Mouse (Mus musculus): ENCODE data around the gene Gm49322. TPM values are rescaled to one million over a fixed set of nuclear protein-coding genes. Genes with fewer than 3 reads are reported as not detected.

Gm49322 gene
- polyA plus RNA-seq, 1 experiment from 2014 or later, result 4.8 TPM

GRCm38 (mm10) chr10:80618181-80618580, 12.4 kb downstream of the Gm49322 start:
- Histone ChIP-seq H3K27me3 (no peaks in the 10 kb centered on the region), H3K4me2 (replicated peaks) (no peak overlapping the region), H3K4me3 (replicated peaks) (no peak overlapping the region), H3K4me1 (peaks cover 8% of the 10 kb centered on the region), H3K9me3 (replicated peaks) (no peaks in the 10 kb centered on the region), H3K27ac (replicated peaks) (0 out of 2 replicates have a peak overlapping the region, but pooled peaks have one; percentile 17), H3K36me3 (peaks cover 34% of the 10 kb centered on the region), H3K9ac (no peak overlapping the region)
- ATAC-seq (ENCODE audit: insufficient number of reproducible peaks, low FRiP score, low TSS enrichment, low read depth), result no peak
- WGBS, result 72% methylated on average over 9 of the region's 9 CpGs

GRCm38 (mm10) chr10:80619465-80620244, 13.8 kb downstream of the Gm49322 start:
- no peaks in the 10 kb centered on the region for H3K9me3 ChIP-seq (replicated peaks)
- no peak overlapping the region for H3K9ac ChIP-seq
- no peak overlapping the region for H3K4me3 ChIP-seq (replicated peaks)
- no peaks in the 10 kb centered on the region for H3K27me3 ChIP-seq
- H3K27ac ChIP-seq (replicated peaks), result no peak overlapping the region
- H3K4me1 ChIP-seq, result peaks cover 22% of the 10 kb centered on the region
- no peak overlapping the region for H3K4me2 ChIP-seq (replicated peaks)
- 34% methylated on average over 8 of the region's 8 CpGs for WGBS
- no peak for ATAC-seq (ENCODE audit: insufficient number of reproducible peaks, low FRiP score, low TSS enrichment, low read depth)
- H3K36me3 ChIP-seq, result peaks cover 23% of the 10 kb centered on the region

DNA sequence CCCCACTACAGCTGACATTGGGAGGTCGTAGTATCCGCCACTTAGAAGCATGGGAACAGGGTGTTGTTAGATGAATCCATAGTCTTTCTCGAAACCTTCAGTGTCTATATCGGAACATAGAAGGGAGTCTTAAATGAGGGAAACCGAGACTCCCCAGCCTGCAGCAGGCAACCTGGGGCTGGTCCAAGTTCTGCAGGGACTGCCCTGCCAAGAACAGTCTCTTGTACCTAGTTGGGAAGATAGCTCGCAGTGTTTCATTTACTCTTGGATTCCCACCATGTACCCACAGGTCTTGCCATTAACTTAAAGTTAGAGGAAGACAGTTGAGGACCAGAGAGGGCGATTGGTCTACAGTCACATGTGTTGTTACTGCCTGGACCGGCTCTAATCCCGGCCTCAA, 14.5 kb downstream of the Gm49322 start:
- no peak overlapping the region for H3K9ac ChIP-seq
- H3K27me3 ChIP-seq, result no peaks in the 10 kb centered on the region
- H3K9me3 ChIP-seq (replicated peaks), result no peaks in the 10 kb centered on the region
- H3K4me1 ChIP-seq, result peaks cover 27% of the 10 kb centered on the region
- H3K27ac ChIP-seq (replicated peaks), result 0 out of 2 replicates have a peak overlapping the region, but pooled peaks have one; percentile 95
- H3K36me3 ChIP-seq, result peaks cover 16% of the 10 kb centered on the region
- no peak for ATAC-seq (ENCODE audit: insufficient number of reproducible peaks, low FRiP score, low TSS enrichment, low read depth)
- H3K4me2 ChIP-seq (replicated peaks), result no peak overlapping the region
- H3K4me3 ChIP-seq (replicated peaks), result no peak overlapping the region
- WGBS, result 89% methylated on average over 9 of the region's 9 CpGs

- Histone ChIP-seq H3K27ac (replicated peaks) (peak overlapping the region; percentile 95), H3K9ac (peak overlapping the region; percentile 35; the same call in 1 of the 2 replicates), H3K9me3 (replicated peaks) (no peaks in the 10 kb centered on the region), H3K36me3 (0 out of 2 replicates have a peak, but pooled peaks cover 9% of the 10 kb centered on the region), H3K4me1 (peaks cover 33% of the 10 kb centered on the region), H3K4me2 (replicated peaks) (peak overlapping the region; percentile 59), H3K27me3 (no peaks in the 10 kb centered on the region), H3K4me3 (replicated peaks) (peak overlapping the region; percentile 78)
- WGBS, result 56% methylated on average over 16 of the region's 16 CpGs
- no peak for ATAC-seq (ENCODE audit: insufficient number of reproducible peaks, low FRiP score, low TSS enrichment, low read depth)
Measured at GRCm38 (mm10) chr10:80620796-80621689, 15.2 kb downstream of the Gm49322 start.

GRCm38 (mm10) chr10:80621690-80621939, 15.8 kb downstream of the Gm49322 start:
- H3K4me1 ChIP-seq, result peaks cover 33% of the 10 kb centered on the region
- 0 out of 2 replicates have a peak, but pooled peaks cover 4% of the 10 kb centered on the region for H3K36me3 ChIP-seq
- peak overlapping the region; percentile 78 for H3K4me3 ChIP-seq (replicated peaks)
- WGBS, result 3% methylated on average over 9 of the region's 9 CpGs
- peak overlapping the region; percentile 95 for H3K27ac ChIP-seq (replicated peaks)
- no peaks in the 10 kb centered on the region for H3K27me3 ChIP-seq
- H3K4me2 ChIP-seq (replicated peaks), result peak overlapping the region; percentile 59
- no peaks in the 10 kb centered on the region for H3K9me3 ChIP-seq (replicated peaks)
- peak overlapping the region; percentile 35; the same call in 1 of the 2 replicates for H3K9ac ChIP-seq
- no peak for ATAC-seq (ENCODE audit: insufficient number of reproducible peaks, low FRiP score, low TSS enrichment, low read depth)

DNA sequence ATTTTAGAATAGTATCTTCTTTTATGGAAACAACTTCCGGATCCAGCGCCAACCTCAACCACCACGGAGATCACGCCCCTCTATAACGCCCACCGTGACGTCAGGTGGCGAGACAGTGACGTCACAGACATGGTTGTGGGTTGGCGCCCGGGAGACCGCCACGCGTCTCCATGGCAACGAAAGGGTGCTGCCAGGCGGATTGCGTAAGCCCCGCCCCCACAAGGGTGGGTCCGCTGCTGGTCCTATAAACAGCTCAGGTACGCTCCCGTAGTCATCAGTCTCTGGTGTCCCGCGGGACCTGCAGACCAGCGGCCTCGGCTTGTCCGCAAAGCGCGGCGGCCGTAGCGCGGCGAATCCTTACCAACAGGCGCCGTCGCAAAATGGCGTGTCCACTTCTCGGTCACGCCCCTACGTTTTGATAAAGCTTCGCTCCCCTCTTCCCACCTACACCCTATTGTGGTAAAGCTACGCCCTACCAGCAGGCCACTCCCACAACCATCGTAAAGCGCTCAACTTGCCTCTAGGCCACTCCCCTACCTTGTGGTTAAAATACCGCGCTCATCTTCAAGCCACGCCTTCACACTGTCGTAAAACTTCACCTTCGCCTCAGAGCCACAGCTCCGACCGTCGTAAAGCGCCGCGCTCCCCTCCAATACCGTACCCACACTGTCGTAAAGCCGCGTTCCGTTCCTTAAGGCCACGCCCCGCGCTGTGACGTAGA, 16.3 kb downstream of the Gm49322 start:
- no peaks in the 10 kb centered on the region for H3K9me3 ChIP-seq (replicated peaks)
- peak; percentile 96 for ATAC-seq (ENCODE audit: insufficient number of reproducible peaks, low FRiP score, low TSS enrichment, low read depth)
- H3K27ac ChIP-seq (replicated peaks), result peak overlapping the region; percentile 95
- peaks cover 33% of the 10 kb centered on the region for H3K4me1 ChIP-seq
- no peaks in the 10 kb centered on the region for H3K27me3 ChIP-seq
- under 1% methylated on average over 64 of the region's 64 CpGs for WGBS
- peak overlapping the region; percentile 87 for H3K9ac ChIP-seq
- 0 out of 2 replicates have a peak, but pooled peaks cover 4% of the 10 kb centered on the region for H3K36me3 ChIP-seq
- H3K4me2 ChIP-seq (replicated peaks), result peak overlapping the region; percentile 59
- H3K4me3 ChIP-seq (replicated peaks), result peak overlapping the region; percentile 78

- no peaks in the 10 kb centered on the region for H3K27me3 ChIP-seq
- H3K36me3 ChIP-seq, result 0 out of 2 replicates have a peak, but pooled peaks cover 4% of the 10 kb centered on the region
- peak; percentile 2; the same call in 1 of the 2 replicates for ATAC-seq (ENCODE audit: insufficient number of reproducible peaks, low FRiP score, low TSS enrichment, low read depth)
- peak within 1 kb of the TSS; percentile 87 for H3K9ac ChIP-seq
- H3K27ac ChIP-seq (replicated peaks), result peak within 1 kb of the TSS; percentile 95
- H3K9me3 ChIP-seq (replicated peaks), result no peaks in the 10 kb centered on the region
- WGBS, result 1% methylated on average over 62 of the region's 85 CpGs
- peaks cover 40% of the 10 kb centered on the region for H3K4me1 ChIP-seq
- H3K4me3 ChIP-seq (replicated peaks), result peak within 1 kb of the TSS; percentile 78
- peak within 1 kb of the TSS; percentile 91 for H3K4me2 ChIP-seq (replicated peaks)
Measured at GRCm38 (mm10) chr10:80622661-80623456, 17.0 kb downstream of the Gm49322 start, which contains the start of gene Csnk1g2. TSS of gene Csnk1g2 (plus strand) at chr10:80622838.

- Histone ChIP-seq H3K9ac (peak overlapping the region; percentile 87), H3K4me2 (replicated peaks) (peak overlapping the region; percentile 91), H3K4me1 (peaks cover 47% of the 10 kb centered on the region), H3K36me3 (0 out of 2 replicates have a peak, but pooled peaks cover 4% of the 10 kb centered on the region), H3K9me3 (replicated peaks) (no peaks in the 10 kb centered on the region), H3K27ac (replicated peaks) (peak overlapping the region; percentile 89), H3K4me3 (replicated peaks) (peak overlapping the region; percentile 78), H3K27me3 (no peaks in the 10 kb centered on the region)
- 6% methylated on average over 15 of the region's 15 CpGs for WGBS
- ATAC-seq (ENCODE audit: insufficient number of reproducible peaks, low FRiP score, low TSS enrichment, low read depth), result no peak
Measured at GRCm38 (mm10) chr10:80623457-80624191, 17.8 kb downstream of the Gm49322 start.

GRCm38 (mm10) chr10:80625764-80626163, 19.9 kb downstream of the Gm49322 start:
- peaks cover 13% of the 10 kb centered on the region; the same call in 1 of the 2 replicates for H3K36me3 ChIP-seq
- no peak overlapping the region for H3K4me2 ChIP-seq (replicated peaks)
- WGBS, result 89% methylated on average over 4 of the region's 4 CpGs
- H3K27ac ChIP-seq (replicated peaks), result no peak overlapping the region
- H3K9me3 ChIP-seq (replicated peaks), result no peaks in the 10 kb centered on the region
- no peak overlapping the region for H3K4me3 ChIP-seq (replicated peaks)
- ATAC-seq (ENCODE audit: insufficient number of reproducible peaks, low FRiP score, low TSS enrichment, low read depth), result no peak
- H3K4me1 ChIP-seq, result peaks cover 64% of the 10 kb centered on the region
- H3K9ac ChIP-seq, result no peak overlapping the region
- H3K27me3 ChIP-seq, result no peaks in the 10 kb centered on the region

Data from embryonic facial prominence, embryonic 15.5 days (tissue).